Mouse (Mus musculus) midbrain, embryonic 11.5 days (tissue): ENCODE data around the gene Slc39a9. TPM values are rescaled to one million over a fixed set of nuclear protein-coding genes. Genes with fewer than 3 reads are reported as not detected.
A peak's percentile ranks its signal among the peaks of the same experiment; 100 is the strongest.

Experiments
- ATAC-seq: fragments of 200-750 bp; cut with Nextera tagmentation; 2 replicates; pipeline ENCODE4 v1.8.0; 2017; ENCODE audit warnings: moderate TSS enrichment, moderate library complexity; ENCODE audit not compliant: low FRiP score
- DNase-seq: peaks from one replicate; pipeline ENCODE4 v3.0.0; 2015; ENCODE audit warnings: low spot score; ENCODE audit errors: missing footprints
- H3K27ac ChIP-seq: fragments of 300-500 bp; sonication (generic); 2 replicates; pipeline ENCODE4 v1.5.1; 2014; ENCODE audit warnings: low read depth, low read length
- H3K27me3 ChIP-seq: fragments of 300-500 bp; sonication (generic); 2 replicates; pipeline ENCODE4 v1.6.1; 2014; ENCODE audit warnings: mild to moderate bottlenecking, low read length, moderate library complexity, mixed read lengths; ENCODE audit not compliant: control insufficient read depth, insufficient read depth
- H3K36me3 ChIP-seq: fragments of 300-500 bp; sonication (generic); 2 replicates; pipeline ENCODE4 v1.6.1; 2014; ENCODE audit warnings: mild to moderate bottlenecking, low read length, moderate library complexity, mixed read lengths; ENCODE audit not compliant: control insufficient read depth, insufficient read depth
- H3K4me1 ChIP-seq: fragments of 300-500 bp; sonication (generic); 2 replicates; pipeline ENCODE4 v1.6.1; 2014; ENCODE audit warnings: low read length; ENCODE audit not compliant: control insufficient read depth, insufficient read depth
- H3K4me2 ChIP-seq: fragments of 300-500 bp; sonication (generic); 2 replicates; pipeline ENCODE4 v1.6.1; 2014; ENCODE audit warnings: mild to moderate bottlenecking, moderate library complexity
- H3K4me3 ChIP-seq: fragments of 300-500 bp; sonication (generic); 2 replicates; pipeline ENCODE4 v1.5.1; 2014; ENCODE audit warnings: low read depth, low read length
- H3K9ac ChIP-seq: fragments of 300-500 bp; sonication (generic); 2 replicates; pipeline ENCODE4 v1.6.1; 2014; ENCODE audit warnings: low read length
- H3K9me3 ChIP-seq: fragments of 300-500 bp; sonication (generic); 2 replicates; pipeline ENCODE4 v1.6.1; 2016; ENCODE audit warnings: low read length; ENCODE audit not compliant: control insufficient read depth
- WGBS: fragments of 180-500 bp; shearing (Covaris S2); extraction: QIAGEN DNeasy Blood & Tissue Kit; methylation state at CpG from one replicate; pipeline ENCODE4 v1.1.7; 2014; 5-methylcytosine and 5-hydroxymethylcytosine counted together
- polyA plus RNA-seq: library from polyadenylated mRNA; unstranded; fragments of >200 nt; fragmentation: Nextera tagmentation; extraction: Ambion mirVana; gene quantifications from 2 replicates; pipeline ENCODE4 v1.2.1, GENCODE M21; 2014

Gene Slc39a9
- polyA plus RNA-seq = 29.8 and 30.4 TPM in 2 replicates

- H3K27ac ChIP-seq = peak within 1 kb of the TSS; percentile 71
- H3K9me3 ChIP-seq = no peaks in the 10 kb centered on the region
- peak within 1 kb of the TSS; percentile 85 for H3K4me2 ChIP-seq
- peak within 1 kb of the TSS; percentile 99 for H3K4me3 ChIP-seq
- peak; percentile 99 for DNase-seq
- peak within 1 kb of the TSS; percentile 97 for H3K9ac ChIP-seq
- peaks cover 21% of the 10 kb centered on the region for H3K4me1 ChIP-seq
- H3K27me3 ChIP-seq = no peaks in the 10 kb centered on the region
- peaks cover 8% of the 10 kb centered on the region for H3K36me3 ChIP-seq
- ATAC-seq = peak; percentile 98
- WGBS = under 1% methylated on average over 50 of the region's 50 CpGs
Measured at GRCm38 (mm10) chr12:80643693-80644505, at the start of gene Slc39a9, which contains the start of gene Erh. TSS of gene Slc39a9 (plus strand) at chr12:80643883. TSS of gene Erh (minus strand) at chr12:80644341.

DNA sequence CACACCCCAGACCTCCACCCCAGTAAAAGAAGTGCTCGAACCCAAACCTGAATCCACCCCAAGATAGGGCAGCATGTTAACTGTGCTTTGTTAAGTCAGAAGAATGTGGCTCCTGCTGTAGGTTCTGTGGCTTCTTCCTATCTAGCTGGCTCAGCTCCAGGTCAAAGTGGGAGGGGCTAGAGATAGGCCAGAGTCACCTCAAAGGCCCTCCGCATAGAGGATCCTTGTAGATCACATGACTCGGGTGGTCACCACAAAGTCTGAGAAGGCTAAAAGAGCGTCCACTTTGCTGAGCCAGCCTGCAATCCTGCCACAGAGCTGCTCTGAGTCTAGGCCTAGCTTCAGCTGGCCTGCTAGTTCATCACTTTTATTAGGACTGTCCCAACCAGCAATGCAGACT lies 49.5 kb upstream of the Slc39a9 start:
- Histone ChIP-seq H3K4me1 (no peaks in the 10 kb centered on the region), H3K4me2 (no peak overlapping the region), H3K9ac (no peak overlapping the region), H3K27ac (no peak overlapping the region), H3K36me3 (no peaks in the 10 kb centered on the region; the same call in none of the 2 replicates), H3K4me3 (no peak overlapping the region), H3K9me3 (no peaks in the 10 kb centered on the region), H3K27me3 (no peaks in the 10 kb centered on the region)
- 90% methylated on average over 4 of the region's 4 CpGs for WGBS
- DNase-seq (no peak), ATAC-seq (no peak)

GRCm38 (mm10) chr12:80594781-80595180 lies 48.9 kb upstream of the Slc39a9 start:
- ATAC-seq (no peak), DNase-seq (no peak)
- H3K36me3 ChIP-seq = no peaks in the 10 kb centered on the region; the same call in none of the 2 replicates

DNA sequence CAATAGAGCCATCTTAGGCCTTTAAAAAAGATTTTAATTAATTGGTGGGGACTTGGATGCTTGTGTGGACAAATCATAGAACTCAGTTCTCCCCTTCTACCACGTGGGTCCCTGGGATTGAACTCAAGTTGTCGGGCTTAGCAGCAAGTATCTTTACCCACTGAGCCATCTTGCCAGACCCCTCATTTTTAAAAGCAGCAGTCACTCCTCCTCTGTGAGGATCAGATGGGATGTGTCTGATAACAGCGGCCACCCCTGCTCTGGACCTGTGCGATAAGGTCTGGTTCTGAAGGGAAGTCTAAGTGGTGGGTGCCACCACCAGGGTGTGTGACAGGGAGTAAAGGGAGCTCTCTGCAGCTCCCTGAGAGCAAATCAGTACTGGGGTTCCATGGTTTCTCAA lies 48.1 kb upstream of the Slc39a9 start:
- no peak for DNase-seq
- Histone ChIP-seq H3K27ac (no peak overlapping the region), H3K4me3 (no peak overlapping the region), H3K9me3 (no peaks in the 10 kb centered on the region), H3K9ac (no peak overlapping the region), H3K27me3 (no peaks in the 10 kb centered on the region), H3K4me2 (no peak overlapping the region), H3K4me1 (no peaks in the 10 kb centered on the region), H3K36me3 (no peaks in the 10 kb centered on the region; the same call in 1 of the 2 replicates)
- no peak for ATAC-seq
- 95% methylated on average over 4 of the region's 4 CpGs for WGBS

More at GRCm38 (mm10) chr12:80594781-80595180, 48.9 kb upstream of the Slc39a9 start:
- no peak overlapping the region for H3K4me2 ChIP-seq
- no peak overlapping the region for H3K4me3 ChIP-seq
- H3K27me3 ChIP-seq = no peaks in the 10 kb centered on the region
- no peak overlapping the region for H3K27ac ChIP-seq
- no peaks in the 10 kb centered on the region for H3K9me3 ChIP-seq
- WGBS = 98% methylated on average over 4 of the region's 4 CpGs
- H3K4me1 ChIP-seq = no peaks in the 10 kb centered on the region
- no peak overlapping the region for H3K9ac ChIP-seq

DNA sequence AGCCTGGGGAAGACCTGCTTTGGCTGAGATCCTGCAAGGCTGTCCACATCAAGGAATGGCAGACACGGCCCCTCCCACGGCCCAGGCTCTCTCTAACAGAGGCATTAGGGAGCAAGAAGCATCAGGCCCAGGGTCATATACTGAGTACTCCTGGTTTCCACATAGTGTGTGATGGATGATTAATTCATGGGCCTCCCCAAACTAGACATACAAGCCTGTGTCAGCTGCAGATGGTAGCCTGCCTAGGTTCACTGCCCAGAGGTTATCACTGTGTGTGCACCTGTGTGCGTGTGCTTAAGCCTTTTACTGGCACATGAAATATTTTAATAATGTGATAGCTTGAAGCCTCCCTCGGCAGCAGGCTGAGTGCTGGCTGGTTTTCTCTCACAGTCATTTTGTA lies 47.7 kb upstream of the Slc39a9 start:
- DNase-seq (no peak), ATAC-seq (no peak)
- Histone ChIP-seq H3K36me3 (no peaks in the 10 kb centered on the region; the same call in 1 of the 2 replicates), H3K27ac (no peak overlapping the region), H3K27me3 (no peaks in the 10 kb centered on the region), H3K4me3 (no peak overlapping the region), H3K4me2 (no peak overlapping the region), H3K9ac (no peak overlapping the region), H3K9me3 (no peaks in the 10 kb centered on the region), H3K4me1 (no peaks in the 10 kb centered on the region)
- 90% methylated on average over 4 of the region's 4 CpGs for WGBS

DNA sequence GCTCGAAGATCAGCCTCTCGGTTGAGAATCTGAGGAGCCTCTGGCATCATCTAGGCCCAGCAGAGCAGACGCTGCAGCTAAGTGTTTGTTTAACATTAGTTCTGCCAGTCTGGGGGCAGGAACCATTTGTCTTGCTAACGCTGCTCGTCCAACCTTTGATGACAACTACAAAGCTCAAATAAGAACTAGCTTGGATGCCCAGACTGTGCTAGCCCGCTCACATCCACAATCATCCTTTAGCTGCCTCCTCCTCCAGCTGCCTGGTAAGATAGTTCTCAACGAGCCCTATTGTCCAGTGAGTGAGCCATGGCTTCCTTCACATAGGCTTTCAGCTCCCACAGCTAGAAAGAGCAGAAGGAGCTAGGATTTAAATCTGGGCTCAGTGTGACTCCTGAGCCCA lies 45.4 kb upstream of the Slc39a9 start:
- H3K9ac ChIP-seq = no peak overlapping the region
- no peak overlapping the region for H3K27ac ChIP-seq
- H3K36me3 ChIP-seq = peaks cover 2% of the 10 kb centered on the region; the same call in 1 of the 2 replicates
- H3K9me3 ChIP-seq = no peaks in the 10 kb centered on the region
- H3K4me2 ChIP-seq = no peak overlapping the region
- H3K4me1 ChIP-seq = no peaks in the 10 kb centered on the region
- ATAC-seq (no peak), DNase-seq (peak; percentile 78)
- WGBS = 44% methylated on average over 7 of the region's 7 CpGs
- no peaks in the 10 kb centered on the region for H3K27me3 ChIP-seq
- no peak overlapping the region for H3K4me3 ChIP-seq

DNA sequence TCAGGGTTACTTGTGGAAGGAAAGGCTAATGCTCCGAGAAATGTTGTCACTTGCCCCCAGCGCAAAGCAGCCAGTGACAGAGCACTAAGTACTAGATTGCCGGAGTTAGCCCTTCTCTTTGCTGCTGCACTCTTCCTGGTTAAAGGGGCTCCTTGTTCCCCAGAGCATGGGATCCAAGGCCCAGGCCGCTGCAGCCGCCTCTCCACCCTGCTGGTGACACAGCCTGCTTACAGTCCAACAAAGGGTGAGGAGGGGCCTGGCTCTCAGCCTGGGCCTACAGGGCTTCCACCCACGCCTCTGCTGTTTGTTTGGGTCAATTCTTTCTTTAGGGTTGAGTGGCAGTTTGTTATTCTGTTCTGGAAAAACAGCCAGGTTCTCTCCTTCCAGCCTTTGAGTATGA lies 44.9 kb upstream of the Slc39a9 start:
- Histone ChIP-seq H3K9me3 (no peaks in the 10 kb centered on the region), H3K4me3 (no peak overlapping the region), H3K27ac (no peak overlapping the region), H3K27me3 (no peaks in the 10 kb centered on the region), H3K4me2 (no peak overlapping the region), H3K36me3 (peaks cover 2% of the 10 kb centered on the region; the same call in 1 of the 2 replicates), H3K4me1 (no peaks in the 10 kb centered on the region), H3K9ac (no peak overlapping the region)
- 49% methylated on average over 6 of the region's 6 CpGs for WGBS
- ATAC-seq = no peak
- DNase-seq = peak; percentile 81

DNA sequence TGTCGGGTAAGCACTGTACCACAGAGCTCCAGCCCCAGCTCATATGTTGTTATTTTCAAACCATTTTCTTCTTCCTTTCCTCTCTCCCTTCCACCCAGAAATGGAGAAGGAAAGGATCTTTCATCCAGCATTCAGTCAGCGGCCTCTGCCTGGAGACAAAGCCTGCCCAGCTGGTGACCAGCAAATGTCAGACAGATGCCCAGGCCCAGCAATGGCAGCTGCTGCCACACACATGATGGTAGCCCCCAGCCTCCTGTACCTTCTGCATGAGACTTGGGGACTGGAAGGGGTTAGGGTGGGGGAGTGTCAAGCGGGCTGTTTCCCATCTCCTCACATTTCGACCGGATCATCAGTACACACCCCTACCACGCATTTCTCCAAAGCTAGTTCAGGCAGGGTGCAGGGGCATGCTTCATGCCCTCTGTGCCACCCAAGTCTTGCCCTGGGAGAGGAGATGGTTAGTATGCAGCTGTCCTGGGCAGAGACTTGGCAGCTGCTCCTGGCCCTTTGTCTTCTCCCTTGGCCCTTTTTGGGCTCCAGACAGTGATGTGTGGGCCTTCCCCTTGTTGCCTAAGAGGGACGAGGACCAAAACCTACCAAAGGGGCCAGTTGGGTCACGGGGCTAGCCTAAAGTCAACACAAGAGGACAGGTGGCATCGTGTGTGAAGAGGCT lies 42.0 kb upstream of the Slc39a9 start:
- H3K4me2 ChIP-seq = no peak overlapping the region
- no peaks in the 10 kb centered on the region for H3K4me1 ChIP-seq
- DNase-seq (no peak), ATAC-seq (no peak)
- H3K9me3 ChIP-seq = no peaks in the 10 kb centered on the region
- peaks cover 2% of the 10 kb centered on the region; the same call in 1 of the 2 replicates for H3K36me3 ChIP-seq
- no peak overlapping the region for H3K27ac ChIP-seq
- whole genome bisulfite sequencing = 93% methylated on average over 9 of the region's 9 CpGs
- no peaks in the 10 kb centered on the region for H3K27me3 ChIP-seq
- no peak overlapping the region for H3K9ac ChIP-seq
- H3K4me3 ChIP-seq = no peak overlapping the region

- Histone ChIP-seq H3K36me3 (peaks cover 2% of the 10 kb centered on the region; the same call in 1 of the 2 replicates), H3K4me1 (no peaks in the 10 kb centered on the region), H3K4me2 (no peak overlapping the region), H3K9ac (no peak overlapping the region), H3K27ac (no peak overlapping the region), H3K9me3 (no peaks in the 10 kb centered on the region), H3K27me3 (no peaks in the 10 kb centered on the region), H3K4me3 (no peak overlapping the region)
- WGBS = 94% methylated on average over 5 of the region's 5 CpGs
- ATAC-seq = no peak
- DNase-seq = no peak
Measured at GRCm38 (mm10) chr12:80602432-80602831, 41.3 kb upstream of the Slc39a9 start.
